26 mouse cellular contexts compared by ENCODE assay signal in genomic region chr13:40676730-40677129, GRCm38 (mm10).
DNase-seq lines count a peak whose midpoint lies in the region; ATAC-seq and TF ChIP-seq lines count a peak whose summit lies in the region.
"Had no signal": no experiment of that assay in that cellular context is flagged by ENCODE, and none has a peak within 500 bp of the region (broad histone marks: within the 10 kb centered on the region; RNA-seq: fewer than 3 reads in every experiment).

No protein-coding gene starts in this region.

- ATAC-seq in intestine, postnatal 0 days: no peak
- no peak for ATAC-seq in intestine, embryonic 16.5 days
- ATAC-seq in activated CD4-positive, CD25-positive, alpha-beta regulatory T cell, adult 4 months: peak; percentile 89
- ATAC-seq in inflammation-experienced regulatory T-cells, adult 6 months: peak; percentile 93
- ATAC-seq in hindbrain, embryonic 14.5 days (ENCODE audit: low FRiP score): no peak
- ATAC-seq in hindbrain, embryonic 12.5 days (ENCODE audit: low FRiP score): no peak
- ATAC-seq: forebrain, embryonic 14.5 days; forebrain, postnatal 0 days; Patski had no signal

- no peaks in the 10 kb centered on the region for H3K4me1 ChIP-seq in intestine, postnatal 0 days (replicated peaks; ENCODE audit: control insufficient read depth, insufficient read depth, low read length)
- no peaks in the 10 kb centered on the region for H3K4me1 ChIP-seq in intestine, embryonic 16.5 days (ENCODE audit: control insufficient read depth, insufficient read depth, low read length)
- H3K4me1 ChIP-seq in hindbrain, embryonic 14.5 days (replicated peaks; ENCODE audit: control insufficient read depth, insufficient read depth, low read length): no peaks in the 10 kb centered on the region
- no peaks in the 10 kb centered on the region for H3K4me1 ChIP-seq in hindbrain, embryonic 12.5 days
- H3K4me1 ChIP-seq: heart, embryonic 12.5 days; heart, embryonic 15.5 days; hindbrain, embryonic 10.5 days; hindbrain, embryonic 15.5 days had no signal

- H3K36me3 ChIP-seq in intestine, postnatal 0 days (ENCODE audit: control insufficient read depth, insufficient read depth): no peaks in the 10 kb centered on the region
- no peaks in the 10 kb centered on the region for H3K36me3 ChIP-seq in intestine, embryonic 16.5 days (ENCODE audit: control insufficient read depth, insufficient read depth, low read length)
- H3K36me3 ChIP-seq in hindbrain, embryonic 14.5 days (replicated peaks; ENCODE audit: control insufficient read depth, insufficient read depth): no peaks in the 10 kb centered on the region
- no peaks in the 10 kb centered on the region for H3K36me3 ChIP-seq in hindbrain, embryonic 12.5 days
- H3K36me3 ChIP-seq: G1E; heart, embryonic 12.5 days; heart, embryonic 15.5 days; hindbrain, embryonic 10.5 days; hindbrain, embryonic 15.5 days had no signal

- no peak for DNase-seq in testis, postnatal 10 days (ENCODE audit: low spot score)
- no peak for DNase-seq in hindbrain, embryonic 14.5 days (ENCODE audit: low spot score)
- DNase-seq: adrenal gland, adult 2 months; adrenal gland, postnatal 14 days; cerebellum, adult 11 months; cerebellum, adult 2 months; cerebellum, adult 9-11 months; cerebellum, postnatal 36 days; forebrain, postnatal 0 days; gastrocnemius, postnatal 25 days; heart, adult 18-20 months; heart, postnatal 10 days; heart, postnatal 36 days; kidney, adult 11 months had no signal

- H3K4me3 ChIP-seq in intestine, postnatal 0 days (ENCODE audit: low read depth, low read length): no peak overlapping the region
- no peak overlapping the region for H3K4me3 ChIP-seq in intestine, embryonic 16.5 days (ENCODE audit: low read length)
- H3K4me3 ChIP-seq in hindbrain, embryonic 14.5 days (replicated peaks; ENCODE audit: low read length): no peak overlapping the region
- no peak overlapping the region for H3K4me3 ChIP-seq in hindbrain, embryonic 12.5 days
- H3K4me3 ChIP-seq: heart, embryonic 12.5 days; heart, embryonic 15.5 days; hindbrain, embryonic 10.5 days; hindbrain, embryonic 15.5 days had no signal

- 0 out of 2 replicates have a peak overlapping the region, but pooled peaks have one; percentile 7 for H3K9ac ChIP-seq in intestine, postnatal 0 days (ENCODE audit: low read depth, low read length)
- no peak overlapping the region for H3K9ac ChIP-seq in intestine, embryonic 16.5 days (ENCODE audit: low read depth, low read length)
- no peak overlapping the region for H3K9ac ChIP-seq in hindbrain, embryonic 14.5 days
- no peak overlapping the region for H3K9ac ChIP-seq in hindbrain, embryonic 12.5 days
- H3K9ac ChIP-seq: forebrain, postnatal 0 days; heart, embryonic 12.5 days; heart, embryonic 15.5 days; hindbrain, embryonic 15.5 days had no signal

- TF ChIP-seq CTCF in intestine, postnatal 0 days (IDR thresholded peaks at IDR 0.05; ENCODE audit: low read depth): no peak

- H3K4me2 ChIP-seq in intestine, postnatal 0 days (replicated peaks; ENCODE audit: low read depth): no peak overlapping the region
- H3K4me2 ChIP-seq in intestine, embryonic 16.5 days (ENCODE audit: low read depth, low read length): no peak overlapping the region
- H3K4me2 ChIP-seq in hindbrain, embryonic 14.5 days (replicated peaks): no peak overlapping the region
- H3K4me2 ChIP-seq in hindbrain, embryonic 12.5 days (replicated peaks): no peak overlapping the region
- H3K4me2 ChIP-seq: heart, embryonic 12.5 days; heart, embryonic 15.5 days; hindbrain, embryonic 15.5 days had no signal

- H3K27me3 ChIP-seq in intestine, postnatal 0 days (replicated peaks; ENCODE audit: control insufficient read depth, insufficient read depth, low read length): no peaks in the 10 kb centered on the region
- H3K27me3 ChIP-seq in intestine, embryonic 16.5 days (replicated peaks; ENCODE audit: control insufficient read depth, insufficient read depth, low read length): no peaks in the 10 kb centered on the region
- no peaks in the 10 kb centered on the region for H3K27me3 ChIP-seq in hindbrain, embryonic 14.5 days (ENCODE audit: control insufficient read depth, insufficient read depth, low read length)
- no peaks in the 10 kb centered on the region for H3K27me3 ChIP-seq in hindbrain, embryonic 12.5 days
- H3K27me3 ChIP-seq: Patski had no signal

- H3K27ac ChIP-seq in intestine, postnatal 0 days (ENCODE audit: low read depth, low read length): no peak overlapping the region
- H3K27ac ChIP-seq in intestine, embryonic 16.5 days (ENCODE audit: low read length): no peak overlapping the region
- no peak overlapping the region for H3K27ac ChIP-seq in hindbrain, embryonic 14.5 days
- H3K27ac ChIP-seq in hindbrain, embryonic 12.5 days: no peak overlapping the region
- H3K27ac ChIP-seq: heart, embryonic 15.5 days; hindbrain, embryonic 10.5 days; hindbrain, embryonic 15.5 days had no signal

- 34% methylated on average over 4 of the region's 4 CpGs for WGBS in intestine, postnatal 0 days
- WGBS in intestine, embryonic 16.5 days: 38% methylated on average over 4 of the region's 4 CpGs
- 44% methylated on average over 4 of the region's 4 CpGs for WGBS in hindbrain, embryonic 14.5 days
- WGBS in hindbrain, embryonic 12.5 days: 45% methylated on average over 4 of the region's 4 CpGs

- H3K9me3 ChIP-seq in intestine, postnatal 0 days (ENCODE audit: control insufficient read depth): no peaks in the 10 kb centered on the region
- no peaks in the 10 kb centered on the region for H3K9me3 ChIP-seq in intestine, embryonic 16.5 days (ENCODE audit: control insufficient read depth, low read length)
- no peaks in the 10 kb centered on the region for H3K9me3 ChIP-seq in hindbrain, embryonic 14.5 days (ENCODE audit: control insufficient read depth, low read length)
- no peaks in the 10 kb centered on the region for H3K9me3 ChIP-seq in hindbrain, embryonic 12.5 days (replicated peaks)
- H3K9me3 ChIP-seq: heart, embryonic 12.5 days; heart, embryonic 15.5 days; hindbrain, embryonic 10.5 days; hindbrain, embryonic 15.5 days had no signal

Comparison
In these comparisons a context has a peak if more than half of its experiments do, and no peak if none do; other contexts are left out.
1. ATAC-seq: peak in activated CD4-positive, CD25-positive, alpha-beta regulatory T cell, adult 4 months (single experiment) and inflammation-experienced regulatory T-cells, adult 6 months (single experiment); none in intestine, postnatal 0 days (single experiment), intestine, embryonic 16.5 days (single experiment), hindbrain, embryonic 14.5 days (single experiment) and hindbrain, embryonic 12.5 days (single experiment).